8 mouse cellular contexts compared by ENCODE assay signal in the genomic region with DNA sequence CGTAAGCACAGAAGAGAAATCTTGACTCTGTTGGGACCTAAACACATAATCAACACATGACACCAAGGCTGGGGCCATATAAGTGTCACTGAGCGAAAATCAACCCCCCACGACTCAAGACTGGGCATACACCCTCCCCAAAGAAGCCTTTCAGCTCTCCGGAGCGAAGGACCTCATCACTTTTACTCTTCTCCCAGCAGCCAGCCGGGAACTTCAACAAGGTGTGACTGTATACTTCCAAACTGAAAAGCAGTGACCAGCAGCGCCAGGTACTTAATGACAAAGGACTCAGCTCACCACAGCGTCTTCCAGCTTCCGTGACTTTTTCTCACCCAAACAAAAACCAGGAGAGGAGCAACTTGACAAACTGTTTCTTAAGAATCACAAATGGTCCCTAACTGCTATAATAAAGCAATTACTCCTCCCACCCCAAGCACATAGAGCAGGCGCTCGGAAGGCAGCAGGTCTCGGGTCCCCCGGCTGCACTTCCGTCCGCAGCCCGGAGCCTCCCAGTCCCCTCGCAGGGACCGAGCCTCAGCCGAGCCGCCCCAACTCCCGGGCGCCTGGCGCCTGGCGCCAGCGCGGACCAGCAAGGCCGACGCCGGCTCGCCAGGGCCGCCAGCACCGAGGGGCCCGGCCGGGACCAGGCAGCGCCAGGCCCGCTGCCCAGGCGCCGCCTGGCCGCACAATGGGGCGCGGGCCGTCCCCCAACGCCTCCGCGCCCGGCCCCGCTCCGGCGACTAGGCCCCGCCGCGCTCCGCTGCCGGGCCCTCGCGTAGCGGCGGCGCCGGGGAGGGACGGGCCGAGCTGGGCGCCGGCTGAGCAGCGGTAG. TPM values are rescaled to one million over a fixed set of nuclear protein-coding genes. Genes with fewer than 3 reads are reported as not detected.
DNase-seq lines count a peak whose midpoint lies in the region; ATAC-seq and TF ChIP-seq lines count a peak whose summit lies in the region.

No protein-coding gene starts in this region.

- peak overlapping the region; percentile 96 for H3K4me3 ChIP-seq in embryonic fibroblast, embryonic 13.5 days (ENCODE audit: insufficient read depth, low read length)
- H3K4me3 ChIP-seq in heart, embryonic 12.5 days: peak overlapping the region; percentile 99
- H3K4me3 ChIP-seq in kidney, embryonic 15.5 days (replicated peaks): peak overlapping the region; percentile 95
- H3K4me3 ChIP-seq in liver, embryonic 13.5 days (replicated peaks): peak overlapping the region; percentile 98
- peak overlapping the region; percentile 54 for H3K4me3 ChIP-seq in myocyte

- no peak for TF ChIP-seq POLR2A in embryonic fibroblast, embryonic 13.5 days (IDR thresholded peaks at IDR 0.05; ENCODE audit: low read depth, low read length)
- no peak for TF ChIP-seq POLR2A in myocyte (IDR thresholded peaks at IDR 0.05; ENCODE audit: insufficient read length, low read depth)

- WGBS in heart, embryonic 12.5 days: 2% methylated on average over 64 of the region's 65 CpGs
- WGBS in kidney, embryonic 15.5 days: under 1% methylated on average over 45 of the region's 65 CpGs
- WGBS in liver, embryonic 13.5 days (ENCODE audit: insufficient replicate concordance): under 1% methylated on average over 62 of the region's 65 CpGs

- peak overlapping the region; percentile 66 for H3K27ac ChIP-seq in embryonic fibroblast, embryonic 13.5 days (ENCODE audit: insufficient read depth, low read length)
- H3K27ac ChIP-seq in heart, embryonic 12.5 days (ENCODE audit: poor library complexity, severe bottlenecking): peak overlapping the region; percentile 97
- H3K27ac ChIP-seq in kidney, embryonic 15.5 days: peak overlapping the region; percentile 96
- H3K27ac ChIP-seq in liver, embryonic 13.5 days: peak overlapping the region; percentile 93

- H3ac ChIP-seq in myocyte (ENCODE audit: control insufficient read depth, insufficient read length): peak overlapping the region; percentile 95

- peak overlapping the region; percentile 84 for H3K4me2 ChIP-seq in heart, embryonic 12.5 days
- H3K4me2 ChIP-seq in kidney, embryonic 15.5 days: peak overlapping the region; percentile 87
- peak overlapping the region; percentile 93 for H3K4me2 ChIP-seq in liver, embryonic 13.5 days
- H3K4me2 ChIP-seq in myocyte (ENCODE audit: low read depth): peak overlapping the region; percentile 93

- H3K27me3 ChIP-seq in heart, embryonic 12.5 days (replicated peaks): no peaks in the 10 kb centered on the region
- no peaks in the 10 kb centered on the region for H3K27me3 ChIP-seq in kidney, embryonic 15.5 days
- no peaks in the 10 kb centered on the region for H3K27me3 ChIP-seq in liver, embryonic 13.5 days
- no peaks in the 10 kb centered on the region for H3K27me3 ChIP-seq in myocyte (ENCODE audit: control insufficient read depth, insufficient read depth, insufficient read length)
- H3K27me3 ChIP-seq in splenic B cell, adult 2 months (ENCODE audit: control insufficient read depth, insufficient read depth, low read length, poor library complexity, severe bottlenecking): no peaks in the 10 kb centered on the region

- TF ChIP-seq CTCF in embryonic fibroblast, embryonic 13.5 days (IDR thresholded peaks at IDR 0.05; ENCODE audit: borderline replicate concordance, insufficient read depth, low read length): no peak

- peaks cover 50% of the 10 kb centered on the region for H3K79me2 ChIP-seq in myocyte (ENCODE audit: control insufficient read depth, insufficient read depth)

- H3K9ac ChIP-seq in heart, embryonic 12.5 days: peak overlapping the region; percentile 100
- H3K9ac ChIP-seq in kidney, embryonic 15.5 days: peak overlapping the region; percentile 98
- H3K9ac ChIP-seq in liver, embryonic 13.5 days: peak overlapping the region; percentile 100

- peak; percentile 58 for DNase-seq in 3T3-L1 (ENCODE audit: low read depth, low spot score)
- peak; percentile 80 for DNase-seq in adrenal gland, adult 2 months
- DNase-seq in liver, embryonic 13.5 days: peak; percentile 48
- DNase-seq in splenic B cell, adult 2 months (ENCODE audit: low read depth, low spot score): peak; percentile 63

- peak; percentile 75 for ATAC-seq in heart, embryonic 12.5 days (ENCODE audit: insufficient number of reproducible peaks, low FRiP score)
- peak; percentile 85 for ATAC-seq in kidney, embryonic 15.5 days (replicated peaks; ENCODE audit: low FRiP score)
- ATAC-seq in liver, embryonic 13.5 days (ENCODE audit: low read depth): peak; percentile 73

- H3K9me3 ChIP-seq in heart, embryonic 12.5 days (replicated peaks): no peaks in the 10 kb centered on the region
- H3K9me3 ChIP-seq in kidney, embryonic 15.5 days (replicated peaks): no peaks in the 10 kb centered on the region
- H3K9me3 ChIP-seq in liver, embryonic 13.5 days (replicated peaks): no peaks in the 10 kb centered on the region

- no peaks in the 10 kb centered on the region for H3K36me3 ChIP-seq in heart, embryonic 12.5 days
- H3K36me3 ChIP-seq in kidney, embryonic 15.5 days: peaks cover 3% of the 10 kb centered on the region; the same call in 1 of the 2 replicates
- peaks cover 3% of the 10 kb centered on the region for H3K36me3 ChIP-seq in liver, embryonic 13.5 days
- no peaks in the 10 kb centered on the region for H3K36me3 ChIP-seq in myocyte (ENCODE audit: control insufficient read depth, insufficient read depth)
- no peaks in the 10 kb centered on the region for H3K36me3 ChIP-seq in splenic B cell, adult 2 months (ENCODE audit: control insufficient read depth, insufficient read depth, low read length, poor library complexity, severe bottlenecking)

- peaks cover 5% of the 10 kb centered on the region; the same call in 1 of the 2 replicates for H3K4me1 ChIP-seq in embryonic fibroblast, embryonic 13.5 days (ENCODE audit: control insufficient read depth, insufficient read depth, low read length)
- H3K4me1 ChIP-seq in heart, embryonic 12.5 days (replicated peaks): peaks cover 33% of the 10 kb centered on the region
- peaks cover 26% of the 10 kb centered on the region for H3K4me1 ChIP-seq in kidney, embryonic 15.5 days
- peaks cover 58% of the 10 kb centered on the region for H3K4me1 ChIP-seq in liver, embryonic 13.5 days (replicated peaks)

TF ChIP-seq in myocyte, 11 proteins besides CTCF, POLR2A, EP300 and RAD21:
- TF ChIP-seq POLR2AphosphoS2 (IDR thresholded peaks at IDR 0.05; ENCODE audit: insufficient read length, low read depth) (peak; percentile 25), TCF12 (IDR thresholded peaks at IDR 0.05; ENCODE audit: insufficient read depth, poor library complexity, severe bottlenecking) (no peak), CEBPB (IDR thresholded peaks at IDR 0.05; ENCODE audit: insufficient read depth, poor library complexity, severe bottlenecking) (no peak)

RNA-seq across cellular contexts. Expression of gene Dcun1d1, which starts 5.1 kb away (rescaled TPM):
- 10 to 100 TPM; 64.1 to 84.2 TPM for total RNA-seq in adrenal gland, adult 2 months (2021)
- 1.5 and 2.2 TPM in 2 replicates for polyA plus RNA-seq in adrenal gland, adult 2 months (2012; rRNA removed)
- polyA plus RNA-seq in embryonic fibroblast, embryonic 13.5 days (2011; ENCODE audit: insufficient read length, low read depth, missing spikeins): 78.3 and 84.0 TPM in 2 replicates
- 80.5 and 82.6 TPM in 2 replicates for polyA plus RNA-seq in heart, embryonic 12.5 days (2016; fragmentation: Nextera tagmentation; extraction: Ambion mirVana)
- 93.1 and 95.5 TPM in 2 replicates for polyA plus RNA-seq in kidney, embryonic 15.5 days (2015; fragmentation: Nextera tagmentation; extraction: Ambion mirVana)
- 98.7 and 125 TPM in 2 replicates for polyA plus RNA-seq in liver, embryonic 13.5 days (2015; fragmentation: Nextera tagmentation; extraction: Ambion mirVana)
- polyA plus RNA-seq in myocyte (2012; fragmentation: generic; extraction: Trizol): 15.1 TPM

Comparison
In these comparisons a context has a peak if more than half of its experiments do, and no peak if none do; other contexts are left out.
1. Peak in every context shown above with its lines: DNase-seq, ATAC-seq, H3K4me3 ChIP-seq and H3K27ac ChIP-seq.